Mouse (Mus musculus) CH12.LX (cell line): ENCODE data around the gene Cox8a. TPM values are rescaled to one million over a fixed set of nuclear protein-coding genes. Genes with fewer than 3 reads are reported as not detected.

Experiments used
- DNase-seq: peaks from one replicate; pipeline ENCODE4 v3.0.0-alpha.2; 2013; ENCODE audit errors: extremely low read depth
- H3K27ac ChIP-seq: 2 replicates; pipeline ENCODE4 v1.5.1; 2012; ENCODE audit warnings: low read depth, mild to moderate bottlenecking, control low read depth, moderate library complexity; ENCODE audit not compliant: insufficient read depth
- H3K27me3 ChIP-seq: replicated peaks from 2 replicates; pipeline ENCODE3; 2012; ENCODE audit warnings: inconsistent platforms
- H3K36me3 ChIP-seq, 2 experiments: replicated peaks in 1 of 2; 2 replicates each; pipeline versions ENCODE3 to v1.6.1; 2012; ENCODE audit warnings: inconsistent platforms in 1 of 2, low read length in 1 of 2, mild to moderate bottlenecking in 1 of 2, mixed read lengths in 1 of 2, moderate library complexity in 1 of 2; ENCODE audit not compliant: control insufficient read depth in 1 of 2, insufficient read depth in 1 of 2
- H3K4me1 ChIP-seq, 2 experiments: 2 replicates each; pipeline ENCODE4 v1.6.1; 2012; ENCODE audit warnings: inconsistent platforms in 1 of 2, moderate library complexity in 1 of 2; ENCODE audit not compliant: insufficient read depth in 2 of 2, control insufficient read depth in 1 of 2
- H3K4me2 ChIP-seq: 2 replicates; pipeline ENCODE4 v1.6.1; 2012; ENCODE audit warnings: low read depth, mild to moderate bottlenecking, control low read depth; ENCODE audit not compliant: poor library complexity, insufficient read depth, severe bottlenecking
- H3K4me3 ChIP-seq, 3 experiments: fragments of 150-350 bp in 1 of 3; sonication (generic) in 1 of 3; replicated peaks in 1 of 3; 2 replicates each; pipeline versions ENCODE3 to v1.5.1; 2011 to 2012; ENCODE audit warnings: low read depth in 2 of 3, low read length in 2 of 3, mild to moderate bottlenecking in 2 of 3, moderate library complexity in 2 of 3, control low read depth in 1 of 3, improper control_type of control experiment in 1 of 3, inconsistent platforms in 1 of 3, mixed read lengths in 1 of 3; ENCODE audit not compliant: poor library complexity in 1 of 3
- H3K79me2 ChIP-seq: replicated peaks from 2 replicates; pipeline ENCODE4 v1.6.1; 2012; ENCODE audit warnings: mild to moderate bottlenecking, moderate library complexity; ENCODE audit not compliant: control insufficient read depth, poor library complexity, insufficient read depth, severe bottlenecking; ENCODE audit errors: extremely low read depth
- H3K9ac ChIP-seq: 2 replicates; pipeline ENCODE4 v1.6.1; 2012; ENCODE audit warnings: low read depth, mild to moderate bottlenecking, control low read depth, moderate library complexity; ENCODE audit not compliant: insufficient read depth
- H3K9me3 ChIP-seq: replicated peaks from 2 replicates; pipeline ENCODE3; 2012; ENCODE audit warnings: low read length, inconsistent platforms, mixed read lengths
- CHD2 ChIP-seq: IDR thresholded peaks from 2 replicates; pipeline ENCODE4 v1.6.1; 2011; ENCODE audit warnings: low read length, improper control_type of control experiment
- CTCF ChIP-seq, 2 experiments: IDR thresholded peaks in 1 of 2; conservative IDR thresholded peaks in 1 of 2; 2 replicates each; pipeline ENCODE4 v1.5.1; 2011 to 2012; ENCODE audit warnings: low read depth in 2 of 2, low read length in 2 of 2, improper control_type of control experiment in 1 of 2, inconsistent platforms in 1 of 2, mild to moderate bottlenecking in 1 of 2, moderate library complexity in 1 of 2
- GABPA ChIP-seq: IDR thresholded peaks from 2 replicates; pipeline ENCODE4 v1.6.1; 2012; ENCODE audit warnings: low read depth, low read length, improper control_type of control experiment, inconsistent platforms; ENCODE audit not compliant: insufficient replicate concordance
- HCFC1 ChIP-seq: IDR thresholded peaks from 2 replicates; pipeline ENCODE4 v1.6.1; 2012; ENCODE audit warnings: low read depth, mild to moderate bottlenecking, inconsistent platforms, low read length, improper control_type of control experiment
- JUN ChIP-seq: IDR thresholded peaks from 2 replicates; pipeline ENCODE4 v1.6.1; 2011; ENCODE audit warnings: low read depth, mild to moderate bottlenecking, low read length, improper control_type of control experiment, moderate library complexity; ENCODE audit not compliant: insufficient read depth
- JUND ChIP-seq: conservative IDR thresholded peaks from 2 replicates; pipeline ENCODE4 v1.6.1; 2011; ENCODE audit warnings: low read depth, low read length, improper control_type of control experiment
- KAT2A ChIP-seq: IDR thresholded peaks from 2 replicates; pipeline ENCODE4 v1.6.1; 2012; ENCODE audit warnings: low read length, improper control_type of control experiment, inconsistent platforms; ENCODE audit not compliant: insufficient replicate concordance
- MXI1 ChIP-seq: IDR thresholded peaks from 2 replicates; pipeline ENCODE4 v1.6.1; 2011; ENCODE audit warnings: mild to moderate bottlenecking, low read depth, low read length, improper control_type of control experiment
- NRF1 ChIP-seq: IDR thresholded peaks from 2 replicates; pipeline ENCODE4 v1.6.1; 2014; ENCODE audit warnings: low read depth, mild to moderate bottlenecking, inconsistent platforms, low read length, improper control_type of control experiment, moderate library complexity
- POLR2AphosphoS2 ChIP-seq: IDR thresholded peaks from 2 replicates; pipeline ENCODE4 v1.6.1; 2011; ENCODE audit warnings: low read depth, low read length, improper control_type of control experiment
- RCOR1 ChIP-seq: conservative IDR thresholded peaks from 2 replicates; pipeline ENCODE4 v1.6.1; 2012; ENCODE audit warnings: low read depth, mild to moderate bottlenecking, inconsistent platforms, low read length, improper control_type of control experiment
- TBP ChIP-seq: conservative IDR thresholded peaks from 2 replicates; pipeline ENCODE4 v1.6.1; 2011; ENCODE audit warnings: low read depth, low read length, improper control_type of control experiment
- ZNF384 ChIP-seq: IDR thresholded peaks from 2 replicates; pipeline ENCODE4 v1.6.1; 2012; ENCODE audit warnings: low read depth, low read length, improper control_type of control experiment, inconsistent platforms
- dilution Hi-C: fragments of 300-500 bp; cut with MboI; formaldehyde crosslinking; loops from 2 replicates; pipeline ENCODE4 v1.14.3; 2020; ENCODE audit warnings: low sequenced_read_pairs; ENCODE audit not compliant: extremely low pct_unique_long_range_greater_than_20kb, extremely low pct_ligation_motif_present
- in situ Hi-C: fragments of 300-500 bp; cut with MboI; formaldehyde crosslinking; loops from 3 replicates; pipeline ENCODE4 v1.14.3; 2019; ENCODE audit warnings: low sequenced_read_pairs, low pct_ligation_motif_present, low pct_unique_long_range_greater_than_20kb, mixed read lengths
- polyA plus RNA-seq: library from polyadenylated mRNA; unstranded; fragments of >175 nt; gene quantifications from 2 replicates; pipeline ENCODE4 v1.2.1, GENCODE M21; 2012; ENCODE audit warnings: low read depth; ENCODE audit not compliant: insufficient read length
- total RNA-seq, 2 experiments: library from RNA; depleted of rRNA; stranded (reverse); fragments of 300-350 nt in 1 of 2; fragments of >200 nt in 1 of 2; gene quantifications; 2 replicates each; pipeline ENCODE4 v1.2.3; 2012 to 2014

The Cox8a gene
- total and polyA plus RNA-seq, 3 experiments = 326 to 896 (median 822) TPM

- Histone ChIP-seq H3K9ac (no peak overlapping the region), H3K36me3 (peaks cover 76 to 90% of the 10 kb centered on the region in 2 experiments), H3K4me2 (no peak overlapping the region), H3K27me3 (no peaks in the 10 kb centered on the region), H3K79me2 (peaks cover 18% of the 10 kb centered on the region), H3K27ac (no peak overlapping the region), H3K9me3 (no peaks in the 10 kb centered on the region), H3K4me3 (no peak overlapping the region), H3K4me1 (peaks cover 8 to 38% of the 10 kb centered on the region in 2 experiments; a peak in 3 of 4 replicates)
- DNase-seq = no peak
- TF ChIP-seq NRF1 (no peak), CTCF (conservative IDR thresholded peaks at IDR 0.05 in 1 of 2, IDR thresholded peaks at IDR 0.05 in 1 of 2; ENCODE audit: low read depth in 2 of 2, low read length in 2 of 2) (no peak), JUND (no peak), RCOR1 (no peak), CHD2 (no peak), JUN (no peak), TBP (no peak), ZNF384 (no peak), MXI1 (no peak)
- dilution Hi-C loops (no loop called here), in situ Hi-C loops (no loop called here)
Measured at GRCm38 (mm10) chr19:7200427-7200826, 17.0 kb downstream of the Cox8a start.

- H3K4me3 ChIP-seq = no peak overlapping the region
- H3K36me3 ChIP-seq = peaks cover 74 to 85% of the 10 kb centered on the region in 2 experiments
- no peak overlapping the region for H3K9ac ChIP-seq
- in situ Hi-C loops (no loop called here), dilution Hi-C loops (no loop called here)
- H3K4me2 ChIP-seq = no peak overlapping the region
- no peaks in the 10 kb centered on the region for H3K27me3 ChIP-seq
- no peak overlapping the region for H3K27ac ChIP-seq
- H3K9me3 ChIP-seq = no peaks in the 10 kb centered on the region
- no peak for TF ChIP-seq KAT2A
- TF ChIP-seq GABPA = no peak
- no peak for TF ChIP-seq POLR2AphosphoS2
- peaks cover 5% of the 10 kb centered on the region for H3K79me2 ChIP-seq
- no peak for DNase-seq
- H3K4me1 ChIP-seq = peaks cover 6 to 26% of the 10 kb centered on the region in 2 experiments; a peak in 3 of 4 replicates
Measured at GRCm38 (mm10) chr19:7199089-7199488, 18.3 kb downstream of the Cox8a start.

DNA sequence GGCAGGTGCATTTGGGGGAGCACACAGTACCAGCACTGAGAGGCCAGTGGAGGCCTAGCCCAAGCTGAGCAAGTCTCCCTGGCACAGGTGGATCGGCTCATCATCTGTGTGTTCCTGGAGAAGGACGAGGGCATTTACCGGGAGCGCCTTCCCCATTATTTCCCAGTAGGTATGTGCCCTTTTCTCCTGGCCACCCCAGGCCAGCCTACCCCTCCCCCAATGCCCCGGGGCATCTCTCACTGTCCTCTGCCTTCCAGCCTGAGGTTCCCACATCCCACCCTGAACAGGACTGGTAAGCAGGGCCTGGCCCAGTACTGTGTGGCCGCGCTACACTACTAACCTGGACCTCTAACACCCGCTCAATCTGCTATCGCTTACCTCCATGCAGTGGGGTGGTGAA, 20.0 kb downstream of the Cox8a start:
- Histone ChIP-seq H3K9ac (no peak overlapping the region), H3K4me2 (no peak overlapping the region), H3K27ac (no peak overlapping the region), H3K9me3 (no peaks in the 10 kb centered on the region), H3K4me1 (peaks cover 3 to 10% of the 10 kb centered on the region in 2 experiments; a peak in 3 of 4 replicates), H3K79me2 (no peaks in the 10 kb centered on the region), H3K4me3 (no peak overlapping the region), H3K36me3 (peaks cover 58 to 69% of the 10 kb centered on the region in 2 experiments), H3K27me3 (no peaks in the 10 kb centered on the region)
- in situ Hi-C loops = no loop called here
- dilution Hi-C loops = no loop called here
- no peak for TF ChIP-seq HCFC1
- DNase-seq = no peak
